Mouse (Mus musculus): ENCODE measurements around the gene Gdpd2. TPM values are rescaled to one million over a fixed set of nuclear protein-coding genes. Genes with fewer than 3 reads are reported as not detected.

The Gdpd2 gene
- 1.6 and 1.8 TPM in 2 replicates for polyA plus RNA-seq (2012; rRNA removed)

- Histone ChIP-seq H3K27ac (ENCODE audit: control insufficient read depth, insufficient read depth, low read depth, low read length) (no peak within 1 kb of the TSS), H3K4me3 (ENCODE audit: control insufficient read depth, low read depth, low read length) (no peak within 1 kb of the TSS), H3K36me3 (ENCODE audit: control insufficient read depth, insufficient read depth, low read length) (no peaks in the 10 kb centered on the region), H3K4me1 (ENCODE audit: control insufficient read depth, insufficient read depth, low read length) (peaks cover 4% of the 10 kb centered on the region; the same call in 1 of the 2 replicates), H3K27me3 (ENCODE audit: control insufficient read depth, insufficient read depth, low read length) (no peaks in the 10 kb centered on the region)
- TF ChIP-seq POLR2A (IDR thresholded peaks at IDR 0.05; ENCODE audit: control insufficient read depth, low read depth, low read length), result no peak
- TF ChIP-seq CTCF (IDR thresholded peaks at IDR 0.05; ENCODE audit: control insufficient read depth, insufficient read depth, insufficient replicate concordance, low read depth, low read length), result no peak
Measured at GRCm38 (mm10) chrX:100729665-100730188, at the start of gene Gdpd2. Gene Gdpd2 (plus strand): TSS chrX:100729873.

- Histone ChIP-seq H3K4me1 (ENCODE audit: control insufficient read depth, insufficient read depth, low read length) (no peaks in the 10 kb centered on the region), H3K4me3 (ENCODE audit: control insufficient read depth, low read depth, low read length) (no peak overlapping the region), H3K36me3 (ENCODE audit: control insufficient read depth, insufficient read depth, low read length) (no peaks in the 10 kb centered on the region), H3K27me3 (ENCODE audit: control insufficient read depth, insufficient read depth, low read length) (no peaks in the 10 kb centered on the region), H3K27ac (ENCODE audit: control insufficient read depth, insufficient read depth, low read depth, low read length) (no peak overlapping the region)
- TF ChIP-seq POLR2A (IDR thresholded peaks at IDR 0.05; ENCODE audit: control insufficient read depth, low read depth, low read length) (no peak), CTCF (IDR thresholded peaks at IDR 0.05; ENCODE audit: control insufficient read depth, insufficient read depth, insufficient replicate concordance, low read depth, low read length) (no peak)
Measured at GRCm38 (mm10) chrX:100686527-100686926, 43.1 kb upstream of the Gdpd2 start.

- TF ChIP-seq CTCF (IDR thresholded peaks at IDR 0.05; ENCODE audit: control insufficient read depth, insufficient read depth, insufficient replicate concordance, low read depth, low read length) (no peak), POLR2A (IDR thresholded peaks at IDR 0.05; ENCODE audit: control insufficient read depth, low read depth, low read length) (no peak)
- no peaks in the 10 kb centered on the region for H3K27me3 ChIP-seq (ENCODE audit: control insufficient read depth, insufficient read depth, low read length)
Measured at GRCm38 (mm10) chrX:100687360-100688032, 42.2 kb upstream of the Gdpd2 start.

GRCm38 (mm10) chrX:100688033-100688370 lies 41.7 kb upstream of the Gdpd2 start:
- no peaks in the 10 kb centered on the region for H3K27me3 ChIP-seq (ENCODE audit: control insufficient read depth, insufficient read depth, low read length)
- no peak overlapping the region for H3K4me3 ChIP-seq (ENCODE audit: control insufficient read depth, low read depth, low read length)
- H3K27ac ChIP-seq (ENCODE audit: control insufficient read depth, insufficient read depth, low read depth, low read length), result no peak overlapping the region
- TF ChIP-seq POLR2A (IDR thresholded peaks at IDR 0.05; ENCODE audit: control insufficient read depth, low read depth, low read length) (no peak), CTCF (IDR thresholded peaks at IDR 0.05; ENCODE audit: control insufficient read depth, insufficient read depth, insufficient replicate concordance, low read depth, low read length) (no peak)
- no peaks in the 10 kb centered on the region for H3K36me3 ChIP-seq (ENCODE audit: control insufficient read depth, insufficient read depth, low read length)
- no peaks in the 10 kb centered on the region for H3K4me1 ChIP-seq (ENCODE audit: control insufficient read depth, insufficient read depth, low read length)

More at GRCm38 (mm10) chrX:100687360-100688032, 42.2 kb upstream of the Gdpd2 start:
- Histone ChIP-seq H3K4me1 (ENCODE audit: control insufficient read depth, insufficient read depth, low read length) (no peaks in the 10 kb centered on the region), H3K4me3 (ENCODE audit: control insufficient read depth, low read depth, low read length) (no peak overlapping the region), H3K36me3 (ENCODE audit: control insufficient read depth, insufficient read depth, low read length) (no peaks in the 10 kb centered on the region), H3K27ac (ENCODE audit: control insufficient read depth, insufficient read depth, low read depth, low read length) (no peak overlapping the region)

- Histone ChIP-seq H3K36me3 (ENCODE audit: control insufficient read depth, insufficient read depth, low read length) (no peaks in the 10 kb centered on the region), H3K4me3 (ENCODE audit: control insufficient read depth, low read depth, low read length) (no peak overlapping the region), H3K27ac (ENCODE audit: control insufficient read depth, insufficient read depth, low read depth, low read length) (no peak overlapping the region), H3K4me1 (ENCODE audit: control insufficient read depth, insufficient read depth, low read length) (no peaks in the 10 kb centered on the region), H3K27me3 (ENCODE audit: control insufficient read depth, insufficient read depth, low read length) (no peaks in the 10 kb centered on the region)
- TF ChIP-seq CTCF (IDR thresholded peaks at IDR 0.05; ENCODE audit: control insufficient read depth, insufficient read depth, insufficient replicate concordance, low read depth, low read length) (no peak), POLR2A (IDR thresholded peaks at IDR 0.05; ENCODE audit: control insufficient read depth, low read depth, low read length) (no peak)
Measured at GRCm38 (mm10) chrX:100696776-100697175, 32.9 kb upstream of the Gdpd2 start.

GRCm38 (mm10) chrX:100708032-100708431 lies 21.6 kb upstream of the Gdpd2 start:
- H3K36me3 ChIP-seq (ENCODE audit: control insufficient read depth, insufficient read depth, low read length), result no peaks in the 10 kb centered on the region

GRCm38 (mm10) chrX:100716173-100716572 lies 13.5 kb upstream of the Gdpd2 start:
- Histone ChIP-seq H3K4me1 (ENCODE audit: control insufficient read depth, insufficient read depth, low read length) (no peaks in the 10 kb centered on the region), H3K4me3 (ENCODE audit: control insufficient read depth, low read depth, low read length) (no peak overlapping the region), H3K36me3 (ENCODE audit: control insufficient read depth, insufficient read depth, low read length) (no peaks in the 10 kb centered on the region), H3K27me3 (ENCODE audit: control insufficient read depth, insufficient read depth, low read length) (no peaks in the 10 kb centered on the region), H3K27ac (ENCODE audit: control insufficient read depth, insufficient read depth, low read depth, low read length) (no peak overlapping the region)
- TF ChIP-seq POLR2A (IDR thresholded peaks at IDR 0.05; ENCODE audit: control insufficient read depth, low read depth, low read length), result no peak
- no peak for TF ChIP-seq CTCF (IDR thresholded peaks at IDR 0.05; ENCODE audit: control insufficient read depth, insufficient read depth, insufficient replicate concordance, low read depth, low read length)

More at GRCm38 (mm10) chrX:100708032-100708431, 21.6 kb upstream of the Gdpd2 start:
- Histone ChIP-seq H3K4me1 (ENCODE audit: control insufficient read depth, insufficient read depth, low read length) (no peaks in the 10 kb centered on the region), H3K27ac (ENCODE audit: control insufficient read depth, insufficient read depth, low read depth, low read length) (no peak overlapping the region), H3K4me3 (ENCODE audit: control insufficient read depth, low read depth, low read length) (no peak overlapping the region), H3K27me3 (ENCODE audit: control insufficient read depth, insufficient read depth, low read length) (no peaks in the 10 kb centered on the region)
- TF ChIP-seq CTCF (IDR thresholded peaks at IDR 0.05; ENCODE audit: control insufficient read depth, insufficient read depth, insufficient replicate concordance, low read depth, low read length) (no peak), POLR2A (IDR thresholded peaks at IDR 0.05; ENCODE audit: control insufficient read depth, low read depth, low read length) (no peak)

All from testis, adult 2 months (tissue).